14 mouse cellular contexts compared by ENCODE assay signal in the genomic region with DNA sequence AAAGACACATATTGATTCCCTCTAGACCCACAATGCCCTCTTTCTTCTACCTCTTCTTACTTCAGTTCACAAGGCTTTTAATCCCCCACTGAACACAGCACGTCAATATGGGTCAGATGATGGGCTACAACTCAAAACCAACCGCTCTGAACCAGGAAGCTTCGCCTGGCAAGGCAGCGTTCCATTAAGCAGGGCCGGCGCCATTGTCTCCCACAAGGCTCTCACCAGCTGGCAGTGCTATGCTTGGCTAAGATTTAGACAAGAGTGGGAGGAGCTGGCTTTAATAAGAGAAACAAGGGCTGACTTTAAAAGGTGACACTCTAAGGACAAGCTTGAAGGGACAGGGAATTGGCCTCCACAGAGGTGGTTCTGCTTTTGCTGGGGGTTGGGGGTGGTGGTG.
DNase-seq lines count a peak whose midpoint lies in the region; ATAC-seq lines count a peak whose summit lies in the region.
"Had no signal": no experiment of that assay in that cellular context is flagged by ENCODE, and none has a peak within 500 bp of the region (broad histone marks: within the 10 kb centered on the region; RNA-seq: fewer than 3 reads in every experiment).

No protein-coding gene starts in this region.

- 47% methylated on average over 6 of the region's 6 CpGs for WGBS in neural tube, embryonic 13.5 days
- 32% methylated on average over 6 of the region's 6 CpGs for WGBS in hindbrain, embryonic 14.5 days

- H3K4me3 ChIP-seq in neural tube, embryonic 13.5 days = no peak overlapping the region
- H3K4me3 ChIP-seq in hindbrain, embryonic 14.5 days (replicated peaks; ENCODE audit: low read length) = no peak overlapping the region
- H3K4me3 ChIP-seq: megakaryocyte, embryonic 14.5 days; neural tube, embryonic 15.5 days had no signal

- H3K4me1 ChIP-seq in neural tube, embryonic 13.5 days (replicated peaks) = peaks cover 11% of the 10 kb centered on the region; the same call in 1 of the 2 replicates
- no peaks in the 10 kb centered on the region for H3K4me1 ChIP-seq in hindbrain, embryonic 14.5 days (replicated peaks; ENCODE audit: control insufficient read depth, insufficient read depth, low read length)
- H3K4me1 ChIP-seq: megakaryocyte, embryonic 14.5 days had no signal

- H3K9me3 ChIP-seq in neural tube, embryonic 13.5 days = no peaks in the 10 kb centered on the region
- no peaks in the 10 kb centered on the region for H3K9me3 ChIP-seq in hindbrain, embryonic 14.5 days (ENCODE audit: control insufficient read depth, low read length)
- H3K9me3 ChIP-seq: G1E; megakaryocyte, embryonic 14.5 days; neural tube, embryonic 15.5 days had no signal

- no peak overlapping the region for H3K27ac ChIP-seq in neural tube, embryonic 13.5 days (replicated peaks)
- no peak overlapping the region for H3K27ac ChIP-seq in hindbrain, embryonic 14.5 days
- H3K27ac ChIP-seq: liver, embryonic 14.5 days; neural tube, embryonic 15.5 days had no signal

- no peaks in the 10 kb centered on the region for H3K36me3 ChIP-seq in neural tube, embryonic 13.5 days
- no peaks in the 10 kb centered on the region for H3K36me3 ChIP-seq in hindbrain, embryonic 14.5 days (replicated peaks; ENCODE audit: control insufficient read depth, insufficient read depth)
- H3K36me3 ChIP-seq: G1E; neural tube, embryonic 15.5 days had no signal

- DNase-seq in embryo, embryonic 10 days (ENCODE audit: low spot score) = peak; percentile 31
- DNase-seq in embryo, embryonic 9.5 days (ENCODE audit: extremely low spot score) = no peak
- DNase-seq in neural tube, embryonic 10.5 days (ENCODE audit: extremely low spot score, low spot score) = no peak
- DNase-seq in hindbrain, embryonic 14.5 days (ENCODE audit: low spot score) = no peak
- DNase-seq in retina, postnatal 1 day = peak; percentile 60
- DNase-seq in frontal cortex, postnatal 25 days (ENCODE audit: low spot score in 2 of 2) = no peak
- no peak for DNase-seq in urinary bladder, postnatal 36 days (ENCODE audit: low spot score in 2 of 2)
- DNase-seq: heart, postnatal 14 days; kidney, postnatal 36 days had no signal

- 0 out of 2 replicates have a peak, but pooled peaks have one; percentile 47 for ATAC-seq in neural tube, embryonic 13.5 days (ENCODE audit: low read depth)
- peak; percentile 37; the same call in 1 of the 2 replicates for ATAC-seq in hindbrain, embryonic 14.5 days (ENCODE audit: low FRiP score)

- H3K9ac ChIP-seq in neural tube, embryonic 13.5 days = no peak overlapping the region
- no peak overlapping the region for H3K9ac ChIP-seq in hindbrain, embryonic 14.5 days
- H3K9ac ChIP-seq: liver, embryonic 14.5 days; neural tube, embryonic 15.5 days had no signal

- no peak overlapping the region for H3K4me2 ChIP-seq in neural tube, embryonic 13.5 days
- H3K4me2 ChIP-seq in hindbrain, embryonic 14.5 days (replicated peaks) = no peak overlapping the region
- H3K4me2 ChIP-seq: neural tube, embryonic 15.5 days had no signal

- H3K27me3 ChIP-seq in neural tube, embryonic 13.5 days = no peaks in the 10 kb centered on the region
- no peaks in the 10 kb centered on the region for H3K27me3 ChIP-seq in hindbrain, embryonic 14.5 days (ENCODE audit: control insufficient read depth, insufficient read depth, low read length)
- H3K27me3 ChIP-seq: megakaryocyte, embryonic 14.5 days; neural tube, embryonic 15.5 days had no signal

Comparison
In these comparisons a context has a peak if more than half of its experiments do, and no peak if none do; other contexts are left out.
1. DNase-seq: peak in embryo, embryonic 10 days (single experiment) and retina, postnatal 1 day (single experiment); none in embryo, embryonic 9.5 days (single experiment), neural tube, embryonic 10.5 days (single experiment), hindbrain, embryonic 14.5 days (single experiment), frontal cortex, postnatal 25 days (0 of 2) and urinary bladder, postnatal 36 days (0 of 2).